Mouse (Mus musculus) G1E (cell line): ENCODE results near the gene Pnck.

Experiments
- CTCF ChIP-seq: IDR thresholded peaks from 2 replicates; pipeline ENCODE4 v1.5.1; 2012; ENCODE audit warnings: low read depth, low read length, inconsistent platforms, mixed read lengths
- GATA1 ChIP-seq: IDR thresholded peaks from 2 replicates; pipeline ENCODE4 v1.6.1; 2012; ENCODE audit warnings: borderline replicate concordance, low read length, inconsistent platforms, mixed read lengths
- GATA2 ChIP-seq: IDR thresholded peaks from 2 replicates; pipeline ENCODE4 v1.6.1; 2012; ENCODE audit warnings: low read depth, low read length, inconsistent platforms, borderline replicate concordance
- POLR2AphosphoS5 ChIP-seq: IDR thresholded peaks from 2 replicates; pipeline ENCODE4 v1.6.1; 2012; ENCODE audit warnings: low read depth, low read length, inconsistent platforms; ENCODE audit not compliant: insufficient replicate concordance
- TAL1 ChIP-seq: conservative IDR thresholded peaks from 2 replicates; pipeline ENCODE4 v1.6.1; 2012; ENCODE audit warnings: low read depth, low read length, inconsistent platforms, mixed read lengths

DNA sequence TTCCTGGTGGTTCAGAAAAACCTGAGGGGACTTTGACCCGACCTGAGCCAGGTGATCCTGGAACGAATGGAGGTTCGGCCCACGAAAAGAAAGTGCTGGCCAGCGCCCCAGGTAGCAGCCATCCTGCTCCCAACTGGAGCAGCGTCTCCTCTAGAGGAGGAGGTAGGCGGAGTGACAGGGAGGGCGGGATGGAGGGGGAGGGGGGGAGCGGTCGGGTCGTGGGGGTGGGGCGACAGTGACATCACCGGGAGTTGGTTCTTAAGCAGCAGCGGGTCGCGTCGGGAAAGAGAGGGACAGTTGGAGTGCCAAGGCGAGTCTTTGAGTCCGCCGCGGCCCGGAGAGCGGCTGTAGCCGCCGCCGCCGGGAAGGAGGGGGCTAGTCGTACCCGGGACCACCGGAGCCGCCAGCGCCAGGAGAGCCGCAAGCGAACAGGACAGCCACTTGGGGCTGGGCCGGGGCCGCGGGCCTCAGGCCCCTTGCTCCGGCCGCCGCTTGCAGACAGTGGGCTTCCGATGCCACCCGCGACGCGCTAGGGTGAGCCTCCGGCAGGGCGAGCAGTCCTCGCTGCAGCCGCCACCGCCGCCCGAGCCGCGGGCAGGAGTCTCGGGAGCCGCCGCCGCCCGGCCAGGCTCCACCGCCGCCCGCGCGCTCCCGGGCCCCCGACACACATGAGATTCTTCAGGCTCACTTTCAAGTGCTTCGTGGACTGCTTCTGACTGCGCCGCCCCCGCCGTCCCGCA, 13.1 kb upstream of the Pnck start, which contains the start of gene Slc6a8:
- TF ChIP-seq GATA1 (no peak), CTCF (no peak), TAL1 (no peak), POLR2AphosphoS5 (no peak), GATA2 (no peak)
